Mouse (Mus musculus) E14TG2a.4 (cell line): ENCODE data around the gene Wnt4.
A peak's percentile ranks its signal among the peaks of the same experiment; 100 is the strongest.

Source experiments
- CTCF ChIP-seq: conservative IDR thresholded peaks from 2 replicates; pipeline ENCODE4 v1.5.1; 2014; ENCODE audit warnings: low read length
- NANOG ChIP-seq: IDR thresholded peaks from 2 replicates; pipeline ENCODE4 v1.6.1; 2014; ENCODE audit warnings: borderline replicate concordance, low read length, mixed read lengths
- POU5F1 ChIP-seq: IDR thresholded peaks from 2 replicates; pipeline ENCODE4 v1.6.1; 2014; ENCODE audit warnings: low read length, borderline replicate concordance

GRCm38 (mm10) chr4:137308377-137308776, 31.1 kb downstream of the Wnt4 start:
- peak; percentile 62 for TF ChIP-seq CTCF
- no peak for TF ChIP-seq NANOG
- TF ChIP-seq POU5F1, result no peak
